Mouse (Mus musculus) CH12.LX (cell line): Measurements from ENCODE around the gene Il11ra1. TPM values are rescaled to one million over a fixed set of nuclear protein-coding genes. Genes with fewer than 3 reads are reported as not detected.
"Not testable (repeated sequence)": the region's sequence is repeated elsewhere in the genome, so short reads cannot be mapped to it uniquely, and the experiment has no call there.

ENCODE experiments used
- DNase-seq: peaks from one replicate; pipeline ENCODE4 v3.0.0-alpha.2; 2013; ENCODE audit errors: extremely low read depth
- H3K27ac ChIP-seq: 2 replicates; pipeline ENCODE4 v1.5.1; 2012; ENCODE audit warnings: low read depth, mild to moderate bottlenecking, control low read depth, moderate library complexity; ENCODE audit not compliant: insufficient read depth
- H3K27me3 ChIP-seq: replicated peaks from 2 replicates; pipeline ENCODE3; 2012; ENCODE audit warnings: inconsistent platforms
- H3K36me3 ChIP-seq, 2 experiments: replicated peaks in 1 of 2; 2 replicates each; pipeline versions ENCODE3 to v1.6.1; 2012; ENCODE audit warnings: inconsistent platforms in 1 of 2, low read length in 1 of 2, mild to moderate bottlenecking in 1 of 2, mixed read lengths in 1 of 2, moderate library complexity in 1 of 2; ENCODE audit not compliant: control insufficient read depth in 1 of 2, insufficient read depth in 1 of 2
- H3K4me1 ChIP-seq, 2 experiments: 2 replicates each; pipeline ENCODE4 v1.6.1; 2012; ENCODE audit warnings: inconsistent platforms in 1 of 2, moderate library complexity in 1 of 2; ENCODE audit not compliant: insufficient read depth in 2 of 2, control insufficient read depth in 1 of 2
- H3K4me2 ChIP-seq: 2 replicates; pipeline ENCODE4 v1.6.1; 2012; ENCODE audit warnings: low read depth, mild to moderate bottlenecking, control low read depth; ENCODE audit not compliant: poor library complexity, insufficient read depth, severe bottlenecking
- H3K4me3 ChIP-seq, 3 experiments: fragments of 150-350 bp in 1 of 3; sonication (generic) in 1 of 3; replicated peaks in 1 of 3; 2 replicates each; pipeline versions ENCODE3 to v1.5.1; 2011 to 2012; ENCODE audit warnings: low read depth in 2 of 3, low read length in 2 of 3, mild to moderate bottlenecking in 2 of 3, moderate library complexity in 2 of 3, control low read depth in 1 of 3, improper control_type of control experiment in 1 of 3, inconsistent platforms in 1 of 3, mixed read lengths in 1 of 3; ENCODE audit not compliant: poor library complexity in 1 of 3
- H3K79me2 ChIP-seq: replicated peaks from 2 replicates; pipeline ENCODE4 v1.6.1; 2012; ENCODE audit warnings: mild to moderate bottlenecking, moderate library complexity; ENCODE audit not compliant: control insufficient read depth, poor library complexity, insufficient read depth, severe bottlenecking; ENCODE audit errors: extremely low read depth
- H3K9ac ChIP-seq: 2 replicates; pipeline ENCODE4 v1.6.1; 2012; ENCODE audit warnings: low read depth, mild to moderate bottlenecking, control low read depth, moderate library complexity; ENCODE audit not compliant: insufficient read depth
- H3K9me3 ChIP-seq: replicated peaks from 2 replicates; pipeline ENCODE3; 2012; ENCODE audit warnings: low read length, inconsistent platforms, mixed read lengths
- CHD2 ChIP-seq: IDR thresholded peaks from 2 replicates; pipeline ENCODE4 v1.6.1; 2011; ENCODE audit warnings: low read length, improper control_type of control experiment
- GABPA ChIP-seq: IDR thresholded peaks from 2 replicates; pipeline ENCODE4 v1.6.1; 2012; ENCODE audit warnings: low read depth, low read length, improper control_type of control experiment, inconsistent platforms; ENCODE audit not compliant: insufficient replicate concordance
- HCFC1 ChIP-seq: IDR thresholded peaks from 2 replicates; pipeline ENCODE4 v1.6.1; 2012; ENCODE audit warnings: low read depth, mild to moderate bottlenecking, inconsistent platforms, low read length, improper control_type of control experiment
- JUND ChIP-seq: conservative IDR thresholded peaks from 2 replicates; pipeline ENCODE4 v1.6.1; 2011; ENCODE audit warnings: low read depth, low read length, improper control_type of control experiment
- MAZ ChIP-seq: IDR thresholded peaks from 2 replicates; pipeline ENCODE4 v1.6.1; 2012; ENCODE audit warnings: low read depth, mild to moderate bottlenecking, inconsistent platforms, low read length, improper control_type of control experiment, moderate library complexity
- NELFE ChIP-seq: IDR thresholded peaks from 2 replicates; pipeline ENCODE4 v1.6.1; 2011; ENCODE audit warnings: low read depth, low read length, improper control_type of control experiment
- RCOR1 ChIP-seq: conservative IDR thresholded peaks from 2 replicates; pipeline ENCODE4 v1.6.1; 2012; ENCODE audit warnings: low read depth, mild to moderate bottlenecking, inconsistent platforms, low read length, improper control_type of control experiment
- TBP ChIP-seq: conservative IDR thresholded peaks from 2 replicates; pipeline ENCODE4 v1.6.1; 2011; ENCODE audit warnings: low read depth, low read length, improper control_type of control experiment
- ZNF384 ChIP-seq: IDR thresholded peaks from 2 replicates; pipeline ENCODE4 v1.6.1; 2012; ENCODE audit warnings: low read depth, low read length, improper control_type of control experiment, inconsistent platforms
- dilution Hi-C: fragments of 300-500 bp; cut with MboI; formaldehyde crosslinking; loops from 2 replicates; pipeline ENCODE4 v1.14.3; 2020; ENCODE audit warnings: low sequenced_read_pairs; ENCODE audit not compliant: extremely low pct_unique_long_range_greater_than_20kb, extremely low pct_ligation_motif_present
- in situ Hi-C: fragments of 300-500 bp; cut with MboI; formaldehyde crosslinking; loops from 3 replicates; pipeline ENCODE4 v1.14.3; 2019; ENCODE audit warnings: low sequenced_read_pairs, low pct_ligation_motif_present, low pct_unique_long_range_greater_than_20kb, mixed read lengths
- polyA plus RNA-seq: library from polyadenylated mRNA; unstranded; fragments of >175 nt; gene quantifications from 2 replicates; pipeline ENCODE4 v1.2.1, GENCODE M21; 2012; ENCODE audit warnings: low read depth; ENCODE audit not compliant: insufficient read length
- total RNA-seq, 2 experiments: library from RNA; depleted of rRNA; stranded (reverse); fragments of 300-350 nt in 1 of 2; fragments of >200 nt in 1 of 2; gene quantifications; 2 replicates each; pipeline ENCODE4 v1.2.3; 2012 to 2014

Il11ra1 gene
- total and polyA plus RNA-seq, 3 experiments, result 1.3 to 4.8 (median 4.2) TPM

DNA sequence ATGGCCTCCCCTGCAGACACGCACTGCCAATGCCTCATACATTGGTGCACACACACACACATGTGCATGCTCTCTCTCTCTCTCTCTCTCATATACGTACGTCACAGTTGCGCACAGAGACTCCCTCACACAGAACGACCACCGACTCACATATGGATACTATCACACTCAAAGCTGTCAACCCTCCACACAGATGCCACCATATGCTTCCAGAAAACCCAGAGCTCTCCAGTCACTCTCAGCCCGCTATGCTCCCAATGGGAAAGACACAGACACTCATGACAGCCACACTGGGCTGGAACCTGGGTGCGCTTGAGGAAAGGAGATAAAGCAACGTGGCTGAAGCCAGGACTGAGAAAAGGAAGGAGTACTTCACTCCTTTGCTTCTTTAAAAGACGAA, 17.8 kb upstream of the Il11ra1 start:
- no peaks in the 10 kb centered on the region for H3K36me3 ChIP-seq
- DNase-seq, result no peak
- TF ChIP-seq JUND (no peak), RCOR1 (no peak), GABPA (no peak), CHD2 (no peak)
- dilution Hi-C loops (no loop called here), in situ Hi-C loops (no loop called here)
- H3K4me3 ChIP-seq, result no peak overlapping the region
- no peaks in the 10 kb centered on the region for H3K4me1 ChIP-seq
- H3K79me2 ChIP-seq, result no peaks in the 10 kb centered on the region
- no peak overlapping the region for H3K4me2 ChIP-seq
- peaks cover 56% of the 10 kb centered on the region for H3K27me3 ChIP-seq
- no peaks in the 10 kb centered on the region for H3K9me3 ChIP-seq
- H3K27ac ChIP-seq, result no peak overlapping the region
- H3K9ac ChIP-seq, result no peak overlapping the region

DNA sequence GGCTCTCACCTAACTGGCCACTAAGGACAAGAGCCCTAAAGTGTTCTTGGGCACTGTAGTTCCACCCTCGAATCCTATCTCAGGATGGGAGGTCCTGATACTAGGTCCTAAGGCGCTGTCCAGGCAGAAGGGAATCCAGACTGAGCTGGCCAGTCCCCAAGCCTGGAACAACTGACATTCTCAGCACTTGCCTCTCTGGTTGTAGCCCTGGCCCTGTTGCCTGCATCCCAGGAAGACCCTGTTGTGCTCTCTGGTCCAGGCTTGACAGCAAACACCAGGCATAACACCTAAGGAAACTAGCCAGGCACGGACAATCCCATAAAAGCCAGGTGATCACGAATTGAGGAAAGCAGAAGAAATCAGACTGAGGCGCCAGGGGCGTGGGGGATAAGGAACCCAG, 17.0 kb upstream of the Il11ra1 start:
- Histone ChIP-seq H3K79me2 (no peaks in the 10 kb centered on the region), H3K4me3 (no peak overlapping the region), H3K4me2 (no peak overlapping the region), H3K27me3 (peaks cover 48% of the 10 kb centered on the region), H3K4me1 (no peaks in the 10 kb centered on the region), H3K36me3 (no peaks in the 10 kb centered on the region), H3K27ac (no peak overlapping the region), H3K9me3 (no peaks in the 10 kb centered on the region), H3K9ac (no peak overlapping the region)
- DNase-seq, result no peak
- in situ Hi-C loops, result no loop called here
- TF ChIP-seq TBP (no peak), RCOR1 (no peak), NELFE (no peak), ZNF384 (no peak), HCFC1 (no peak), MAZ (no peak)
- dilution Hi-C loops, result no loop called here

DNA sequence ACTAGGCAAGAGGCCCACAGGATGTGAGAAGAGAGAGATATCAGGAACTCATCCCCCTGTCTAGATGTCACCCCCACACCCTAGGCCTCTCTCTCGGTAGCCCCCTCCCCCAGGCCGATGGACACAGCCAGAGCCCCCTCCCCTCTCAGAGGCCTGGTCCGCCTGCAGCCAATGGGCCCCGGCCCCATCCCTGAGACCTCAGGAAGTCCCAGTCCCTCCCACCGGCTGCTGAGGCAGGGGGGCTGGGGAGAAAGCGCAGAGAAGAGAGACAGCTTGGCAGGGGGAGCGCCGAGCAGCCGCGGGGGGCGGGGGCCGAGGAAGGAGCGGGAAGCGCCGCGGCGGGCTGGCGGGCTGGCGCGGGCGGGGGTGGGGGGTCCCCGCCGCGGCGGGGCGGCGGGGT, 16.5 kb upstream of the Il11ra1 start:
- H3K9ac ChIP-seq, H3K4me3 ChIP-seq, DNase-seq, H3K27ac ChIP-seq, H3K4me2 ChIP-seq, H3K9me3 ChIP-seq, H3K4me1 ChIP-seq, H3K79me2 ChIP-seq, dilution Hi-C loops, H3K36me3 ChIP-seq, in situ Hi-C loops: not testable (repeated sequence)
- peaks cover 42% of the 10 kb centered on the region for H3K27me3 ChIP-seq

DNA sequence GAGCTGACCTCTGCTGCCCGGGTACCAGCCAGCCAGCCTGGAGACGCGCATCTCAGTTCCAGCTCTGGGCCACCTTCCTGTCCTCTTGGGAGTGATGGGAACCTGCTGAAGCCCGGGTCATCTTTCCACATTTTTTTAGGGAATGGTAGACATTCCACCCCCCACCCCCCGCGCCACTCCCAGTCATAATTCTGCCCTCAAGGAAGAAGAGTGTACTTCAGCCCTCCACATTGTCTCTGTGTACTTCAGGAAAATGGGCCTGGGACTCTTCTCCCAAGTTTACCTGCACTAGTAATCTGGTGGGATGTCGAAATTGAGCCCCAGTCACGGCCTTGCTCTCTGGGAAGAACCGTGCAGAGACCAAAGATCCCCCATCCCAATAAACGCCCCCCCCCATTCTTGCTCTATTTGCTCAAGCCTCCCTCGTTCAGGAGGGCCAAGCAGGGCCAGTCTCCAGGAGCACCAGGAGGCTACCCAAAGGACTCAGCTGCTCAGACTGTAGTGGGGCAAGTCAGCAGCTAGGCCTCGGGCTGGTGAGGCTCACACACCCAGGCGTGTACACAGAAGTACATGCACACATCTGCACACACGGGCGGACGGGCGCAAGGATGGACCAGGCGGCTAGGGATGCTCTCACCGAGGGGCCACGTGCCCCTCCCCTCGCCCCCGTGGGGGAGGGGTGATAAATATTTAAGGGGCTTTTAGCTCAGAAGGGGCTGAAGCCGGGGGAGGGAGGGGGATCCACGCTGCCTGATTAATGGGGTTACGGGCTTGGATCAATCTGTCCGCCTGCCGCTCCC, 15.5 kb upstream of the Il11ra1 start:
- H3K27me3 ChIP-seq, result peaks cover 32% of the 10 kb centered on the region
- H3K4me3 ChIP-seq, dilution Hi-C loops, H3K9me3 ChIP-seq, H3K79me2 ChIP-seq, H3K36me3 ChIP-seq, DNase-seq, H3K9ac ChIP-seq, in situ Hi-C loops, H3K4me2 ChIP-seq, H3K27ac ChIP-seq, H3K4me1 ChIP-seq: not testable (repeated sequence)

DNA sequence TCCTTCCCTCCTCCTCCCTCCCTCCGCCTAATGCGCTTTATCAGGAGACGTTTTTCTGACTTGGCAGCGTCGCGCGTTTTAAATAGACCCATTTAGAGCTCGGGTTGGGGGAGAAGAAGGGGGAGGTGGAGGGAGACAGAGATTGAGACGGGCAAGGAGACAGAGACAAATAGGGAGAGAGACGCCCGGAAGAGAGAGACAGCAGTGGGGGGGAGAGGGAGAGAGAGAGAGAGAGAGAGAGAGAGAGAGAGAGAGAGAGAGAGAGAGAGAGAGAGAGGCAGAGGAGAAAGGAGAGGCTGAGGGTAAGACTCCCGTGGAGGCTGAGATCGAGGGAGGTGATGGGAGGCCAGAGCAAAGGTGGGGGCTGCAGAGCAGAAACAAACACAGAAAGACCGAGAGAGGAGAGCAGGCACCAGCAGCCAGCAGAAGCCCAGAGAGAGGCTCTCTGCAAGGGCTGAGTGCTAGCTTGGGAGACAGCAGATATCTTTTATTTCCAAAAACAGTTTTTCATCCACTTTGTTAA, 14.8 kb upstream of the Il11ra1 start:
- dilution Hi-C loops, H3K27ac ChIP-seq, DNase-seq, H3K36me3 ChIP-seq, H3K79me2 ChIP-seq, in situ Hi-C loops, H3K9me3 ChIP-seq, H3K4me2 ChIP-seq, H3K4me3 ChIP-seq, H3K4me1 ChIP-seq, H3K9ac ChIP-seq: not testable (repeated sequence)
- peaks cover 26% of the 10 kb centered on the region for H3K27me3 ChIP-seq
